Mouse (Mus musculus) liver, postnatal 0 days (tissue): ENCODE measurements around the gene Lcn5.

Source experiments
- CTCF ChIP-seq: sonication (generic); IDR thresholded peaks from 2 replicates; pipeline ENCODE4 v1.5.1; 2016; ENCODE audit warnings: antibody characterized with exemption, low read depth
- EP300 ChIP-seq: IDR thresholded peaks from 2 replicates; pipeline ENCODE4 v1.6.1; 2016; ENCODE audit warnings: antibody characterized with exemption, low read depth, mild to moderate bottlenecking

GRCm38 (mm10) chr2:25708121-25708520 lies 50.4 kb downstream of the Lcn5 start:
- TF ChIP-seq CTCF, result peak; percentile 17; the same call in 1 of the 2 replicates
- no peak for TF ChIP-seq EP300
